Mouse (Mus musculus) megakaryocyte, embryonic 14.5 days (primary cell): ENCODE measurements around the gene Slc39a2.

Experiments
- FLI1 ChIP-seq: IDR thresholded peaks from 2 replicates; pipeline ENCODE4 v1.6.1; 2012; ENCODE audit warnings: low read length, inconsistent platforms, mixed read lengths
- GATA1 ChIP-seq: IDR thresholded peaks from 3 replicates; pipeline ENCODE4 v1.6.1; 2012; ENCODE audit warnings: mixed read lengths, low read length, inconsistent platforms, borderline replicate concordance

GRCm38 (mm10) chr14:51915030-51915429, 22.3 kb downstream of the Slc39a2 start:
- no peak for TF ChIP-seq GATA1
- no peak for TF ChIP-seq FLI1
